15 mouse cellular contexts compared by ENCODE assay signal in the genomic region with DNA sequence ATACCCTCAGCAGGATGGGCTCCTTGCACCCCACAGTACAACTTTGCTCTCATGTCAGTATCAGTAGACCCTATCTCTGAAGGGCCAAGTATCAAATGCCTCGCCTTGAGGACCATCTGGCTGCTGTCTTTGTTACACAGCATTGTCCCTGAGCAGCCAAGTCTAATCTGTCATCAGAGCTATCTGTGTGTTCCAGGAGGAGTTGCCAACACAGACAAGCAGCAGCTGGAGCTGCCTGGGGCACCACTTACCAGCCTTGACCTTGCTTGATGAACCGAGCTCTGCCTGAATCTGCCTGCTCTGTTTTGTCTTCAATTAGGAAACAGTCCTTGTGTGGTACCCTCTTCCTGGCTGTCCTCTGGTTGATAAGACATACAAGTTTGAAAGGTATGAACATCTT. TPM values are rescaled to one million over a fixed set of nuclear protein-coding genes. Genes with fewer than 3 reads are reported as not detected.
DNase-seq lines count a peak whose midpoint lies in the region; ATAC-seq and TF ChIP-seq lines count a peak whose summit lies in the region.
"Had no signal": no experiment of that assay in that cellular context is flagged by ENCODE, and none has a peak within 500 bp of the region (broad histone marks: within the 10 kb centered on the region; RNA-seq: fewer than 3 reads in every experiment).

No protein-coding gene starts in this region.

- no peak for TF ChIP-seq POLR2A in myocyte (IDR thresholded peaks at IDR 0.05; ENCODE audit: insufficient read length, low read depth)

- no peaks in the 10 kb centered on the region for H3K27me3 ChIP-seq in hindbrain, embryonic 13.5 days
- no peaks in the 10 kb centered on the region for H3K27me3 ChIP-seq in hindbrain, embryonic 12.5 days
- no peaks in the 10 kb centered on the region for H3K27me3 ChIP-seq in midbrain, embryonic 14.5 days (ENCODE audit: control insufficient read depth, insufficient read depth, low read length)
- no peaks in the 10 kb centered on the region for H3K27me3 ChIP-seq in midbrain, embryonic 16.5 days (ENCODE audit: control insufficient read depth, insufficient read depth, low read depth, low read length)
- H3K27me3 ChIP-seq in hindbrain, embryonic 16.5 days (replicated peaks; ENCODE audit: control insufficient read depth, insufficient read depth, low read length), result no peaks in the 10 kb centered on the region
- no peaks in the 10 kb centered on the region for H3K27me3 ChIP-seq in myocyte (ENCODE audit: control insufficient read depth, insufficient read depth, insufficient read length)
- H3K27me3 ChIP-seq: embryonic facial prominence, embryonic 12.5 days; heart, embryonic 12.5 days had no signal

- ATAC-seq in hindbrain, embryonic 13.5 days (ENCODE audit: low FRiP score), result peak; percentile 37; the same call in 1 of the 2 replicates
- no peak for ATAC-seq in hindbrain, embryonic 12.5 days (ENCODE audit: low FRiP score)
- no peak for ATAC-seq in midbrain, embryonic 14.5 days (ENCODE audit: low FRiP score, low TSS enrichment)
- ATAC-seq in midbrain, embryonic 16.5 days, result no peak
- ATAC-seq in hindbrain, embryonic 16.5 days, result peak; percentile 80
- ATAC-seq: forebrain, embryonic 14.5 days had no signal

- no peak overlapping the region for H3ac ChIP-seq in myocyte (ENCODE audit: control insufficient read depth, insufficient read length)

- H3K4me1 ChIP-seq in hindbrain, embryonic 13.5 days (replicated peaks), result peaks cover 8% of the 10 kb centered on the region; the same call in 1 of the 2 replicates
- 0 out of 2 replicates have a peak, but pooled peaks cover 3% of the 10 kb centered on the region for H3K4me1 ChIP-seq in hindbrain, embryonic 12.5 days
- H3K4me1 ChIP-seq in midbrain, embryonic 14.5 days (ENCODE audit: control insufficient read depth, insufficient read depth, low read length), result no peaks in the 10 kb centered on the region
- no peaks in the 10 kb centered on the region for H3K4me1 ChIP-seq in midbrain, embryonic 16.5 days (ENCODE audit: control insufficient read depth, insufficient read depth, low read length)
- no peaks in the 10 kb centered on the region for H3K4me1 ChIP-seq in hindbrain, embryonic 16.5 days (ENCODE audit: control insufficient read depth, insufficient read depth, low read depth, low read length)

- DNase-seq in midbrain, embryonic 14.5 days, result peak; percentile 5
- DNase-seq in frontal cortex, adult 2 months (ENCODE audit: extremely low spot score in 1 of 2, low spot score in 1 of 2), result no peak
- DNase-seq: thymus, adult 2 months had no signal

- H3K4me3 ChIP-seq in hindbrain, embryonic 13.5 days, result no peak overlapping the region
- H3K4me3 ChIP-seq in hindbrain, embryonic 12.5 days, result no peak overlapping the region
- H3K4me3 ChIP-seq in midbrain, embryonic 14.5 days (replicated peaks; ENCODE audit: low read depth, low read length), result no peak overlapping the region
- no peak overlapping the region for H3K4me3 ChIP-seq in midbrain, embryonic 16.5 days (ENCODE audit: low read depth, low read length)
- H3K4me3 ChIP-seq in hindbrain, embryonic 16.5 days (ENCODE audit: low read length), result no peak overlapping the region
- no peak overlapping the region for H3K4me3 ChIP-seq in myocyte
- H3K4me3 ChIP-seq: embryonic facial prominence, embryonic 12.5 days; heart, embryonic 12.5 days had no signal

- H3K4me2 ChIP-seq in hindbrain, embryonic 13.5 days, result no peak overlapping the region
- no peak overlapping the region for H3K4me2 ChIP-seq in hindbrain, embryonic 12.5 days (replicated peaks)
- no peak overlapping the region for H3K4me2 ChIP-seq in midbrain, embryonic 14.5 days (ENCODE audit: low read length)
- H3K4me2 ChIP-seq in midbrain, embryonic 16.5 days (ENCODE audit: low read length), result no peak overlapping the region
- H3K4me2 ChIP-seq in hindbrain, embryonic 16.5 days (ENCODE audit: low read length), result no peak overlapping the region
- no peak overlapping the region for H3K4me2 ChIP-seq in myocyte (ENCODE audit: low read depth)
- H3K4me2 ChIP-seq: embryonic facial prominence, embryonic 12.5 days; heart, embryonic 12.5 days had no signal

- no peak overlapping the region for H3K27ac ChIP-seq in hindbrain, embryonic 13.5 days
- no peak overlapping the region for H3K27ac ChIP-seq in hindbrain, embryonic 12.5 days
- no peak overlapping the region for H3K27ac ChIP-seq in midbrain, embryonic 14.5 days (replicated peaks; ENCODE audit: low read depth, low read length)
- H3K27ac ChIP-seq in midbrain, embryonic 16.5 days (ENCODE audit: low read length), result no peak overlapping the region
- H3K27ac ChIP-seq in hindbrain, embryonic 16.5 days (ENCODE audit: low read depth, low read length), result no peak overlapping the region
- H3K27ac ChIP-seq: embryonic facial prominence, embryonic 12.5 days had no signal

- no peaks in the 10 kb centered on the region for H3K36me3 ChIP-seq in hindbrain, embryonic 13.5 days
- no peaks in the 10 kb centered on the region for H3K36me3 ChIP-seq in hindbrain, embryonic 12.5 days
- no peaks in the 10 kb centered on the region for H3K36me3 ChIP-seq in midbrain, embryonic 14.5 days (ENCODE audit: control insufficient read depth, insufficient read depth, low read length)
- no peaks in the 10 kb centered on the region for H3K36me3 ChIP-seq in midbrain, embryonic 16.5 days (ENCODE audit: control insufficient read depth, insufficient read depth, low read length)
- no peaks in the 10 kb centered on the region for H3K36me3 ChIP-seq in hindbrain, embryonic 16.5 days (ENCODE audit: control insufficient read depth, insufficient read depth, low read length)
- no peaks in the 10 kb centered on the region for H3K36me3 ChIP-seq in myocyte (ENCODE audit: control insufficient read depth, insufficient read depth)
- H3K36me3 ChIP-seq: embryonic facial prominence, embryonic 12.5 days; heart, embryonic 12.5 days had no signal

- H3K9me3 ChIP-seq in hindbrain, embryonic 13.5 days, result no peaks in the 10 kb centered on the region
- no peaks in the 10 kb centered on the region for H3K9me3 ChIP-seq in hindbrain, embryonic 12.5 days (replicated peaks)
- no peaks in the 10 kb centered on the region for H3K9me3 ChIP-seq in midbrain, embryonic 14.5 days (ENCODE audit: control insufficient read depth, low read length)
- H3K9me3 ChIP-seq in midbrain, embryonic 16.5 days (replicated peaks; ENCODE audit: control insufficient read depth, low read length, poor library complexity, severe bottlenecking), result no peaks in the 10 kb centered on the region
- H3K9me3 ChIP-seq in hindbrain, embryonic 16.5 days (ENCODE audit: control insufficient read depth, low read length), result no peaks in the 10 kb centered on the region
- H3K9me3 ChIP-seq: embryonic facial prominence, embryonic 12.5 days; heart, embryonic 12.5 days had no signal

- 66% methylated on average over 2 of the region's 2 CpGs for WGBS in hindbrain, embryonic 13.5 days
- WGBS in hindbrain, embryonic 12.5 days, result 62% methylated on average over 2 of the region's 2 CpGs
- 66% methylated on average over 2 of the region's 2 CpGs for WGBS in midbrain, embryonic 14.5 days
- WGBS in midbrain, embryonic 16.5 days, result 78% methylated on average over 2 of the region's 2 CpGs
- WGBS in hindbrain, embryonic 16.5 days, result 57% methylated on average over 2 of the region's 2 CpGs

- no peak overlapping the region for H3K9ac ChIP-seq in hindbrain, embryonic 13.5 days
- H3K9ac ChIP-seq in hindbrain, embryonic 12.5 days, result no peak overlapping the region
- no peak overlapping the region for H3K9ac ChIP-seq in midbrain, embryonic 14.5 days (replicated peaks; ENCODE audit: low read length)
- H3K9ac ChIP-seq in midbrain, embryonic 16.5 days (ENCODE audit: low read depth, low read length), result no peak overlapping the region
- no peak overlapping the region for H3K9ac ChIP-seq in hindbrain, embryonic 16.5 days (ENCODE audit: low read depth, low read length)
- H3K9ac ChIP-seq: embryonic facial prominence, embryonic 12.5 days; heart, embryonic 12.5 days had no signal

- H3K79me2 ChIP-seq in myocyte (ENCODE audit: control insufficient read depth, insufficient read depth), result no peaks in the 10 kb centered on the region

TF ChIP-seq in myocyte, 11 proteins besides CTCF, POLR2A, EP300 and RAD21:
- TF ChIP-seq MYOG (IDR thresholded peaks at IDR 0.05; ENCODE audit: control insufficient read depth in 1 of 3, insufficient read depth in 1 of 3, insufficient read length in 2 of 3, low read depth in 2 of 3) (peak in 2 of 3 experiments; percentile 17 to 41), MYOD1 (IDR thresholded peaks at IDR 0.05; ENCODE audit: control insufficient read depth in 1 of 3, insufficient read length in 2 of 3, low read depth in 2 of 3) (peak in 1 of 3 experiments; percentile 32), POLR2AphosphoS2 (IDR thresholded peaks at IDR 0.05; ENCODE audit: insufficient read length, low read depth) (no peak), E2F4 (IDR thresholded peaks at IDR 0.05; ENCODE audit: insufficient read depth) (no peak)
TF ChIP-seq in myocyte: peak in this region for 2.

RNA-seq across cellular contexts. Expression of a gene that starts 24.8 kb away (rescaled TPM):
- polyA plus RNA-seq in hindbrain, embryonic 13.5 days (2015; fragmentation: Nextera tagmentation; extraction: Ambion mirVana), result not detected in 2 replicates
- polyA plus RNA-seq in hindbrain, embryonic 12.5 days (2016; fragmentation: Nextera tagmentation; extraction: Ambion mirVana), result not detected in 2 replicates
- not detected in 2 replicates for polyA plus RNA-seq in midbrain, embryonic 14.5 days (2014; fragmentation: Nextera tagmentation; extraction: Ambion mirVana)
- polyA plus RNA-seq in midbrain, embryonic 16.5 days (2015; fragmentation: Nextera tagmentation; extraction: Ambion mirVana), result not detected in 2 replicates
- not detected in 2 replicates for polyA plus RNA-seq in hindbrain, embryonic 16.5 days (2015; fragmentation: Nextera tagmentation; extraction: Ambion mirVana)
- polyA plus RNA-seq in myocyte (2012; fragmentation: generic; extraction: Trizol), result not detected
- 0.06 TPM in 1 of 2 replicates, not detected in the other for polyA plus RNA-seq in frontal cortex, adult 2 months (2012; rRNA removed)
- polyA plus RNA-seq: cerebellum, adult 2 months; embryonic facial prominence, embryonic 12.5 days; forebrain, embryonic 14.5 days; heart, embryonic 12.5 days; large intestine, adult 2 months; liver, adult 2 months; spleen, adult 2 months; thymus, adult 2 months had no signal

Comparison
In these comparisons a context has a peak if more than half of its experiments do, and no peak if none do; other contexts are left out.
1. ATAC-seq: peak in hindbrain, embryonic 13.5 days (single experiment) and hindbrain, embryonic 16.5 days (single experiment); none in hindbrain, embryonic 12.5 days (single experiment), midbrain, embryonic 14.5 days (single experiment) and midbrain, embryonic 16.5 days (single experiment).